In the genomic region with DNA sequence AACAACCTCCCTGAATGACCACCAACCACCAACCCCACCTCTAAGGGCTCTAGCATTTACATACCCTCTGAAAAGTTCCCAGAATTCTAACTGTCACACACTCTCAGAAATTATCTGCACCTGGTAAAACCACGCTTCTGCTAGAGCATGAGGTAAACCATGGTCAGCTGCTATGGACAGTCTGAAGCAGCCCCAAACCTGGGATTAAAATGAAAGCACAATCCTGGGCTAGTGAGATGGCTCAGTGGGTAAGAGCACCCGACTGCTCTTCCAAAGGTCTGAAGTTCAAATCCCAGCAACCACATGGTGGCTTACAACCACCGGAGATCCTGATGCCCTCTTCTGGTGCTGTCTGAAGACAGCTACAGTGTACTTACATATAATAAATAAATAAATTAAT, we compare ENCODE assay signal across 2 mouse cellular contexts. TPM values are rescaled to one million over a fixed set of nuclear protein-coding genes. Genes with fewer than 3 reads are reported as not detected.
"Had no signal": no experiment of that assay in that cellular context is flagged by ENCODE, and none has a peak within 500 bp of the region (broad histone marks: within the 10 kb centered on the region; RNA-seq: fewer than 3 reads in every experiment).

No protein-coding gene starts in this region.

RNA-seq across cellular contexts. Expression of a gene that starts 10.0 kb away (rescaled TPM):
- polyA plus RNA-seq: neural tube, embryonic 13.5 days; neural tube, embryonic 14.5 days had no signal
